Mouse (Mus musculus): ENCODE measurements around the gene Ddb2. TPM values are rescaled to one million over a fixed set of nuclear protein-coding genes. Genes with fewer than 3 reads are reported as not detected.

Ddb2 gene
- polyA plus RNA-seq, 1 experiment from 2014 or later: 17.3 TPM

DNA sequence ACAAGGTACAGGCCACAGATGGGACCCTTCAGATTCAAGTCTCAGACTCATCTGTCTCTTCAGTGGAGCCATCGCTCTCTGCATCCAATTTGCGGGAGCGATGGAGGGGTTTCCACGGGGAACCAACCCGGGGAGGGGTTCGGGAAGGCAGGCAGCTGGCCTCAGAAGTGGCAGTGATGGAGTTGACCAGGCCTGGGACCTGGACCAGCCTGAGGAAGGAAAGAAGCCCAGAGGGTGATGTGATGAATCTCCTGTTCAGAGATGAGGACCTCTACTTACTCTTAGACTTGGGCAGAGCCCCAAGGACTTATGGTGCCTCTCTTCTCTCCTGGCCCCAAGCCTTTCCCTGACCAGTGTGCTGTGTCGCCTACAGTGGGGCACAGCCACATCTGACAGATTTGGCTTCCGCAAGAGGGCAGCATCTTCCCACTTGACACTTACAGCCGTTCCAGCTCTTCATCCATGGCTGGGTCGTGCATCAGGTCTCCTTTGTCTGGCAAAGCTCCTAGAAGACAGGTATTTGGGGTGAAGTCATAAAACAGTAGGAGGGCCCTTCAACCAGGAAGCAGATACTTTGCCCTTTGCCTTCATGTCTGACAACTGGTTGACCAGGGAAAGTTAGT is 42.1 kb upstream of the Ddb2 start:
- Histone ChIP-seq H3K27me3 (ENCODE audit: insufficient read depth, low read length) (no peaks in the 10 kb centered on the region), H3K27ac (ENCODE audit: low read depth) (no peak overlapping the region), H3K9ac (no peak overlapping the region), H3K4me1 (ENCODE audit: insufficient read depth) (no peaks in the 10 kb centered on the region), H3K9me3 (ENCODE audit: low read depth, low read length) (no peaks in the 10 kb centered on the region), H3K4me2 (no peak overlapping the region), H3K36me3 (ENCODE audit: insufficient read depth) (peaks cover 41% of the 10 kb centered on the region), H3K4me3 (ENCODE audit: low read depth, low read length) (no peak overlapping the region)
- ATAC-seq (ENCODE audit: insufficient read depth) (peak; percentile 76), DNase-seq (peak; percentile 82)
- 25% methylated on average over 10 of the region's 10 CpGs for whole genome bisulfite sequencing
- TF ChIP-seq CTCF (IDR thresholded peaks at IDR 0.05; ENCODE audit: low read depth): peak; percentile 85

DNA sequence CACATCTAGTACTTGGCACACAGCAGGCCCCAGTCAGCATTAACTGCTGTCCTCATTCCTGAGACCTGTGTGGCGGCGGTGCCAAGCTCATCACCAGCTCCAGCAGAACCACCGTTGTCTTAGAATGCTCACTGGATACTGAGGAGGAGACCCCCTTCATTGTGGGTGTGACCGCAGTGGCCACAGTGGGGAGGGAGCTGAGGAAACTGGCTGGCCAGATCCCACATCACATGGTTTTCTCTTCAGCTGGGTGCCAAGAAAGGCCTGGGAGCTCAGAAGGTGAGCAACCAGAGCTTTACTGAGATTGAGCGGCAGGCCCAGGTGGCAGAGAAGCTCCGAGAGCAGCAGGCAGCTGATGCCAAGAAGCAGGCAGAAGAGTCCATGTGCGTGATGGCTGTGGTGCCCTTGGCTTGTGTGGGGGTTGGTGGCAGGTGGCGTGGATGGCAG is 32.9 kb upstream of the Ddb2 start:
- Histone ChIP-seq H3K4me1 (ENCODE audit: insufficient read depth) (peaks cover 4% of the 10 kb centered on the region; the same call in 1 of the 2 replicates), H3K9me3 (ENCODE audit: low read depth, low read length) (no peaks in the 10 kb centered on the region), H3K4me2 (no peak overlapping the region), H3K4me3 (ENCODE audit: low read depth, low read length) (no peak overlapping the region), H3K27me3 (ENCODE audit: insufficient read depth, low read length) (no peaks in the 10 kb centered on the region), H3K27ac (ENCODE audit: low read depth) (no peak overlapping the region), H3K36me3 (ENCODE audit: insufficient read depth) (peaks cover 83% of the 10 kb centered on the region), H3K9ac (no peak overlapping the region)
- 94% methylated on average over 8 of the region's 8 CpGs for WGBS
- DNase-seq: no peak
- no peak for TF ChIP-seq CTCF (IDR thresholded peaks at IDR 0.05; ENCODE audit: low read depth)
- ATAC-seq (ENCODE audit: insufficient read depth): no peak

DNA sequence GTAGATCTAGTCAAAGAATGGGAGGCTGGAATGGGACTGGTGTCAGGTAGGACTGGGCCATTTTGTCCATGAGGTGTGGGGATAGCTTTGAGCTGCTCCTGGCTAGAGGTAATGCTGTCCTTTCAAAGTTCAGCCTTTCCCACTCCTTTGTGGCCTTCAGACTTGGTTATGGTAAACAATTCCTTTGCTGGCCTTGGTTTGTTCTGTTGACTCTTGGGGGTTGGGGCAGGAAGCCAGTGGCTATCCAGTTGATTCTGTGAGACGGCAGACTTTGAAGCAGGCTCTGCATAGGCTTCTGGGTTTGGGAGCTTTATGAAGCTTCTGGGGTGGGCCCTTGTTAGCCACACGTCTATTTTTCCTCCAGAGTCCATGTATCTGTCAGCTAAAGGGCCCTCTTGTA is 31.9 kb upstream of the Ddb2 start:
- DNase-seq (no peak), ATAC-seq (ENCODE audit: insufficient read depth) (no peak)
- Histone ChIP-seq H3K4me2 (no peak overlapping the region), H3K36me3 (ENCODE audit: insufficient read depth) (peaks cover 80% of the 10 kb centered on the region), H3K9me3 (ENCODE audit: low read depth, low read length) (no peaks in the 10 kb centered on the region), H3K4me3 (ENCODE audit: low read depth, low read length) (no peak overlapping the region), H3K4me1 (ENCODE audit: insufficient read depth) (peaks cover 9% of the 10 kb centered on the region), H3K27ac (ENCODE audit: low read depth) (no peak overlapping the region), H3K27me3 (ENCODE audit: insufficient read depth, low read length) (no peaks in the 10 kb centered on the region), H3K9ac (no peak overlapping the region)
- no peak for TF ChIP-seq CTCF (IDR thresholded peaks at IDR 0.05; ENCODE audit: low read depth)
- WGBS: 60% methylated on average over 2 of the region's 2 CpGs

- Histone ChIP-seq H3K27me3 (ENCODE audit: insufficient read depth, low read length) (no peaks in the 10 kb centered on the region), H3K4me1 (ENCODE audit: insufficient read depth) (peaks cover 9% of the 10 kb centered on the region), H3K9me3 (ENCODE audit: low read depth, low read length) (no peaks in the 10 kb centered on the region), H3K36me3 (ENCODE audit: insufficient read depth) (peaks cover 80% of the 10 kb centered on the region), H3K4me3 (ENCODE audit: low read depth, low read length) (no peak overlapping the region), H3K27ac (ENCODE audit: low read depth) (no peak overlapping the region), H3K9ac (no peak overlapping the region), H3K4me2 (no peak overlapping the region)
- 99% methylated on average over 3 of the region's 3 CpGs for WGBS
- DNase-seq (no peak), ATAC-seq (ENCODE audit: insufficient read depth) (no peak)
- TF ChIP-seq CTCF (IDR thresholded peaks at IDR 0.05; ENCODE audit: low read depth): no peak
Measured at GRCm38 (mm10) chr2:91268042-91268441, 31.3 kb upstream of the Ddb2 start.

DNA sequence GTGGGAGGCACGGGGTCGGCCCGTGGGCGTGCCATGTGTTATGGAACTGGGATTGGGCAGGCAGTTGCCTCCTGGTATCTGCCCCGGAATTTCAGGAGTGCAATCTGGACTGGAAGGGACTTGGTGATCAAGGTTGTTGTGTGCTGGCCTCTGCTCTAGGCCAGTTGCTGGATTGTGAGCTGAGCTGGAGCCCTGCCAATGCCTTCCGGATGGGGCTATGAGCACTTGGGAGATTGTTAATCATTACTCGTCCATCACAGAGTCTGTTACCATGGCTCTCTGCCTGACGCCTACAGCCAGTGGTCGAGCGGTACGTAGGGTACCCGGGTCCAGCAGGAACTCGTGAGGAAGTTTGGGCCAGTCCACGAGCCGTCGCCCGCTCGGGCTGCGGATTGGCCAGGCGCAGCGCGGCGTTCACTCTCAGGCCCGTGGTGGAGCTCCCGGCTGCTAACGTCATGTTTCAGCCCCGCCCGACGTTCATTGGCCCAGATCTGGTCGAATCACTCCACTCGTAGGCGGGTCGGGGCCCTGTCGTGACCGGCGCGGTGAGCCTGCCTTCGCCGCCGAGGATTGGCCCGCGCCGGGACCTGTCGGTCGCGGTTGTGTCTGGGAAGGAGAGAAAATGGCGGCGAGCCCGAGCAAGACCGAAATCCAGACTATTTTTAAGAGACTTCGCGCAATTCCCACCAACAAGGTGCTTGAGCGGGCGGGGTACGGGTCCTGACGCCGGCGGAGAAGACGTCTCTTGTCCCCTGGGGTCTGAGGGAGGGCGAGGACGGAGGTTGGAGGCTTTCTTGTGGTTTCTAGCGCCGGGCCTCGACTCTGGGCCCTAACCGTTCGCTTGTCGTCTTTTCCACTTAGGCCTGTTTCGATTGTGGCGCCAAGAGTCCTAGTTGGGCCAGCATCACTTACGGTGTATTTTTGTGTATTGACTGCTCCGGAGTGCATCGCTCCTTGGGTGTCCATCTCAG is 28.2 kb upstream of the Ddb2 start, which contains the start of gene Arfgap2:
Arfgap2 (plus strand) TSS at position 264 of the 971 bp plus-strand sequence.
- Histone ChIP-seq H3K27ac (ENCODE audit: low read depth) (peak within 1 kb of the TSS; percentile 94), H3K4me2 (peak within 1 kb of the TSS; percentile 87), H3K4me3 (ENCODE audit: low read depth, low read length) (peak within 1 kb of the TSS; percentile 80), H3K36me3 (ENCODE audit: insufficient read depth) (peaks cover 78% of the 10 kb centered on the region), H3K9ac (peak within 1 kb of the TSS; percentile 95), H3K27me3 (ENCODE audit: insufficient read depth, low read length) (no peaks in the 10 kb centered on the region), H3K4me1 (ENCODE audit: insufficient read depth) (peaks cover 9% of the 10 kb centered on the region), H3K9me3 (ENCODE audit: low read depth, low read length) (no peaks in the 10 kb centered on the region)
- peak; percentile 99 for ATAC-seq (ENCODE audit: insufficient read depth)
- TF ChIP-seq CTCF (IDR thresholded peaks at IDR 0.05; ENCODE audit: low read depth): no peak
- peak; percentile 99 for DNase-seq
- WGBS: under 1% methylated on average over 72 of the region's 72 CpGs

DNA sequence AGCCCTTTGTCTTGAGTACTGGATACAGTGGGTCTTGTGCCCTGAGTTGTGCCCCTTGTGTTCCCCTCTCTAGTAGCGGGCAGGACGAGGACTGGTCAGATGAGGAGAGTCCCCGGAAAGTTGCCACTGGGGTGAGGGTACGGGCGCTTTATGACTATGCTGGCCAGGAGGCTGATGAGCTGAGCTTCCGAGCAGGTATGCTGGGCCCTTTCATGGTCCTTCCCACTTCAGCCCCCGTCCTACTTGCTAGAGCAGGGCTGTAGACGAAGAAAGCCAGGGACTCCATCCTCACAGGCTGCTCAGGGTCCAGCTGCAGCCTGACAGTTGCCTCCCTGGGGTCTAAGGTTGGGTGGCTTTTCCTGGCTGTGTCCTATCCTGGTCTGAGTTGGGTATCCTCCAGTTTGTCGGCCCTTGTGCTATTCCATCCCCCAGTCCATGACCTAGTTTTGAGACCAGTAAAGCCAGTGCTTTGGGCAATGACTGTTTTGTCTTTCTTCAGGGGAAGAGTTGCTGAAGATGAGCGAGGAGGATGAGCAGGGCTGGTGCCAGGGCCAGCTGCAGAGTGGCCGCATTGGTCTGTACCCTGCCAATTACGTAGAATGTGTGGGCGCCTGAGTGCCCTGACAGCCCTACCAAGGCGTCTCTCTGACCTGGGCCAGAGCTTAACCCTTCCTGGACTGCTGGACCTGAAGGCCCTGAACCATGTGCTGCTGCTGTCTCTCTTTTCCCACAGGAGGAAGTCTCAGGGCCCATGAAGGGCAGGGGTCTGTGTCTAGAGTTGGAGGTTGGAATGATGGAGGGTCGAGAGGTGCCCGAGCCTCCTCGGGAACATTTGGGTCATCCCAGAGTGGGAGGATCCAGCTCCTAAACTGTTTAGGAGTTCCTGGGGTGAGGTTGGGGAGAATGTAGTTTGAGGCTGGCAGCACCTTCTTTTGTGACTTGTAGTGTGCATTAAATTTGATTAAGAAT is 27.2 kb upstream of the Ddb2 start:
- H3K27ac ChIP-seq (ENCODE audit: low read depth): peak overlapping the region; percentile 94
- ATAC-seq (ENCODE audit: insufficient read depth): no peak
- peak overlapping the region; percentile 62 for H3K9ac ChIP-seq
- H3K4me3 ChIP-seq (ENCODE audit: low read depth, low read length): peak overlapping the region; percentile 80
- H3K27me3 ChIP-seq (ENCODE audit: insufficient read depth, low read length): no peaks in the 10 kb centered on the region
- peaks cover 9% of the 10 kb centered on the region for H3K4me1 ChIP-seq (ENCODE audit: insufficient read depth)
- peaks cover 69% of the 10 kb centered on the region for H3K36me3 ChIP-seq (ENCODE audit: insufficient read depth)
- WGBS: 82% methylated on average over 17 of the region's 17 CpGs
- H3K9me3 ChIP-seq (ENCODE audit: low read depth, low read length): no peaks in the 10 kb centered on the region
- no peak for TF ChIP-seq CTCF (IDR thresholded peaks at IDR 0.05; ENCODE audit: low read depth)
- peak overlapping the region; percentile 71 for H3K4me2 ChIP-seq
- no peak for DNase-seq

Measured in lung, embryonic 14.5 days (tissue).